Mouse (Mus musculus): ENCODE measurements around the gene Crybb1. TPM values are rescaled to one million over a fixed set of nuclear protein-coding genes. Genes with fewer than 3 reads are reported as not detected.

The Crybb1 gene
- polyA plus RNA-seq, 1 experiment from 2014 or later, result 7.7 TPM

DNA sequence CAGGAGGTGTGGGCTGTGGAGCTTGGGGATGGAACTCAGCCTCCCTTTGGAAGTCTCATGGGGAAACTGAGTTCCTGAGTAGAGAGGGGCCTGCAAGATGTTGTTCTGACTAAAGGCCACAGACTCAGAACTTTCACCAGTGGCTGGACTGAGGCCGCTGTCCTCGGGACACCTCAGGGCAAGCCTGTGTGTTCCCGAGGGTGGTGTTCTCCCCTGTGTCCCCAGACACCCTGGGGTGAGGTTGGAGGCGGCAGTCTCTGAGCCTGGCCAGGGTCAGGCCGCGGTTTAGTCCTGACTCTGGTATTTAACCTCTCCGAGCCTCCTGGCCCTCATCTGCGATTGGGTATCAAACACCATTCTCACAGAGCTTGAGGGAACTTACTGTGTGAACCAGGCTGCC is 39.9 kb downstream of the Crybb1 start:
- no peak overlapping the region for H3K4me2 ChIP-seq (replicated peaks)
- H3K9ac ChIP-seq, result no peak overlapping the region
- H3K9me3 ChIP-seq (replicated peaks), result no peaks in the 10 kb centered on the region
- no peak for ATAC-seq (ENCODE audit: insufficient number of reproducible peaks, low FRiP score, low TSS enrichment, low read depth)
- no peaks in the 10 kb centered on the region for H3K36me3 ChIP-seq
- no peaks in the 10 kb centered on the region for H3K27me3 ChIP-seq
- H3K27ac ChIP-seq (replicated peaks), result no peak overlapping the region
- H3K4me1 ChIP-seq, result peaks cover 29% of the 10 kb centered on the region
- H3K4me3 ChIP-seq (replicated peaks), result no peak overlapping the region
- WGBS, result 62% methylated on average over 8 of the region's 8 CpGs

DNA sequence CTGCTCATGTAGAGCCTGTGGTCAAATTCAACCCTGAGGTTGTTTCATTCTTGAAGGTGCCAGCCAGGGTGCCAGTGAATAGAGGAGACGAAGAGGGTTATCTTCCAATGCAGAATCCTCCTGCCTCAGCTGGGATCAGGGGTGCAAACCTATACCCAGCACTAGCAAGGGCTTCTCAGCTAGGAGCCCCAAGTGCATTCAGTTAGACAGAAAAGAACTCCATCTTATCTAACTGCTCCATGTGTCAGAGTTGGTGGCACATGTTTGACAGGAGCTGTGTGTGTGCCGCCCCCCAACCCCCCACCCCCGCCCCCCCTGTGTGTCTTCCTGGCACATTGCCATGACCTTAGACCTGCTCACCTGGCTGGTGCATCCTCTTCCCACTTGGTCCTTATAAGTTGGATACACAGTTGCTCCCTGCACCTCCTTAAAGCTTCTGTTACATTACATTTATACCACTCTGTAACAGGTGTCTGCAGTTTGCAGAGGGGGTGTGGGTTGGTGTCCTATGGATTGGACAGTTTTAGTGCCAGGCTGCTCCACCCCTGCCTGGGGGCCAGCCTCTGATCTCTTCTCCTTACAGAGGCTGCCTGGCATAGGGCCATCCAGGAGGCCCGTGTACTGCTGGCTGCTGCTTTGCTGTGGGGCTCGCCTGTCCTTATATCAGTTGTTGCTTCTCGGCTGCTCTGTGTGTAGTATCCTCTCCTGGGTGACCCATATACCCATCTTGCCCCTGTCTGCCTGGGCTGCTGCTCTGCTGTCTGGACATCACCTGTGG is 41.0 kb downstream of the Crybb1 start:
- Histone ChIP-seq H3K27ac (replicated peaks) (no peak overlapping the region), H3K4me2 (replicated peaks) (no peak overlapping the region), H3K27me3 (no peaks in the 10 kb centered on the region), H3K36me3 (no peaks in the 10 kb centered on the region), H3K4me1 (peaks cover 26% of the 10 kb centered on the region), H3K9ac (no peak overlapping the region), H3K4me3 (replicated peaks) (no peak overlapping the region), H3K9me3 (replicated peaks) (no peaks in the 10 kb centered on the region)
- ATAC-seq (ENCODE audit: insufficient number of reproducible peaks, low FRiP score, low TSS enrichment, low read depth), result no peak
- WGBS, result 70% methylated on average over 6 of the region's 6 CpGs

DNA sequence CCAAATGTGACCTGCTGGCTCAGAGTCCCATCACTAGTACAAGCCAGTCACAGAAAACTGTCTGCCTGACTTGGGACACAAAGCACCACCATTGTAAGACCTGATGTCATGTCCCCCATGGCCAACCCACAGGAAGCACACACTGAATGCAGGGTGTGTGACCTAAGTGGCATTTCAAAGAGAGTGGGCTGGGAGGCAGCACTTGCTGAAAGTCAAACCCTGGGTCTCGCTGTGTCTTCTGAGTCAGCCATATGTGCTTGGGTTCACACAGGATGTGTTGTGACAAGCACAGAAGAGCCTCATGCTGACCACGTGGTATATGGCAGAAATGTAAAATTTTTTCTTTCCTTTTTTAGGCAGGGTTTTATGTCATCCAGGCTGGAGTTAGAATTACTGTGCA is 41.6 kb downstream of the Crybb1 start:
- H3K27me3 ChIP-seq, result no peaks in the 10 kb centered on the region
- H3K27ac ChIP-seq (replicated peaks), result peak overlapping the region; percentile 34; the same call in 1 of the 2 replicates
- no peak for ATAC-seq (ENCODE audit: insufficient number of reproducible peaks, low FRiP score, low TSS enrichment, low read depth)
- peaks cover 21% of the 10 kb centered on the region for H3K4me1 ChIP-seq
- H3K4me2 ChIP-seq (replicated peaks), result no peak overlapping the region
- H3K4me3 ChIP-seq (replicated peaks), result no peak overlapping the region
- H3K9ac ChIP-seq, result no peak overlapping the region
- H3K36me3 ChIP-seq, result no peaks in the 10 kb centered on the region
- WGBS, result 52% methylated on average over 2 of the region's 2 CpGs
- H3K9me3 ChIP-seq (replicated peaks), result no peaks in the 10 kb centered on the region

DNA sequence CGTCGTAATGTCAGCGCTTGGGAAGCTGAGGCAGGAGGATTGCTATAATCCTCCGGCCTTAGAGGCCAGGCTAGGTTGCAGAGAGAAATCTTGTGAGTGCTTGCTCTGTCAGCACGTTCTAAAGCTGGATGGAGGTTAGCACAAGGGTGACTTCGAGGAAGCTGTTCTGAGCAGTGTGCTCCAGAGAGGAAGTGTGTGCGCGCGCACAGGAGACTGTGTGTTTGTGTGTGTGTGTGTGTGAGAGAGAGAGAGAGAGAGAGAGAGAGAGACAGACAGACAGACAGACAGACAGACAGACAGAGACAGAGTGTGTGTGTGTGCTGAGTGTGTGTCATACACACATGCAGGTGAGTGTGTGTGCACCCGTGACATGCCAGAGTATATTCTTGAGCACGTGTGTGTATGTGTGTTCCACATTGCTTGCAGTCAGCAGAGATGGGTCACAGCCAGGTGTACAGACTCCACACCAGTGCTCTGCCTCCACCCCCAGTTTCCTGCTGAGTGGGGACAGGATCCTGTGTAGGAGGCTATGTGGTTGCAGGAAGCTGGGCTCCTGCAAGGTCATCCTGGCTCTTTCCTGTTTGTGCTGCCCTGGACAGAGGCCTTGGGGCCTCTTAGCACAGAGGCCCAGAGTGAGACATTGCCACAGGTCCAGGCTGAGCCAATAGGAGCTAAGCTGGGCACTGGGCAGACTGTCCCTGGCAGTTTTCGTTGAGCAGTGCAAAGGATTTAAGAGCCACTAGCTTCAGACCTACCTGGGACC is 42.8 kb downstream of the Crybb1 start:
- Histone ChIP-seq H3K27me3 (no peaks in the 10 kb centered on the region), H3K4me2 (replicated peaks) (no peak overlapping the region), H3K9ac (no peak overlapping the region), H3K9me3 (replicated peaks) (no peaks in the 10 kb centered on the region), H3K27ac (replicated peaks) (no peak overlapping the region; the same call in 1 of the 2 replicates), H3K36me3 (no peaks in the 10 kb centered on the region), H3K4me3 (replicated peaks) (no peak overlapping the region), H3K4me1 (peaks cover 19% of the 10 kb centered on the region)
- ATAC-seq (ENCODE audit: insufficient number of reproducible peaks, low FRiP score, low TSS enrichment, low read depth), result peak; percentile 50; the same call in 1 of the 2 replicates
- 84% methylated on average over 12 of the region's 12 CpGs for WGBS

DNA sequence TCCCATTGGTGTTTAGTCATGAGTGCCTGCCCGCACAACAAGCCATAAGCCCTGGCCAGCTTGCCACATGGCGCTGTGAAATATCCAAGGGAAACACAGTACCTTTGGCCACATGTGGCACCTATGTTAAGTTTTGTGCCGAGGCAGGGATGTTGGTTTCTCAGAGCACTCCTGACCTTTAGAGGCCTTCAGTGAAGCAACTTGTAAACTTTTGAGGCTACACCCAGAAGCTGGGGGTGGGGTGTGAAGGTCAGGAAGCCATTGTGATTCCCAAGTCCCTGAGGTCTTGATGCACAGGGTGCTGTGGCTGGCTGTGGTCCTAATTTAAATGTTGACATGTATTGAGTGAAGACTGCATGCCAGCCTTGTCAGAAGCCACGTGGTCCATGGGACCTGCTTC is 43.8 kb downstream of the Crybb1 start:
- Histone ChIP-seq H3K4me2 (replicated peaks) (no peak overlapping the region), H3K27ac (replicated peaks) (no peak overlapping the region; the same call in 1 of the 2 replicates), H3K4me3 (replicated peaks) (no peak overlapping the region), H3K27me3 (no peaks in the 10 kb centered on the region), H3K36me3 (0 out of 2 replicates have a peak, but pooled peaks cover 5% of the 10 kb centered on the region), H3K9ac (no peak overlapping the region), H3K9me3 (replicated peaks) (no peaks in the 10 kb centered on the region), H3K4me1 (peaks cover 17% of the 10 kb centered on the region)
- ATAC-seq (ENCODE audit: insufficient number of reproducible peaks, low FRiP score, low TSS enrichment, low read depth), result no peak
- WGBS, result 84% methylated on average over 4 of the region's 4 CpGs

DNA sequence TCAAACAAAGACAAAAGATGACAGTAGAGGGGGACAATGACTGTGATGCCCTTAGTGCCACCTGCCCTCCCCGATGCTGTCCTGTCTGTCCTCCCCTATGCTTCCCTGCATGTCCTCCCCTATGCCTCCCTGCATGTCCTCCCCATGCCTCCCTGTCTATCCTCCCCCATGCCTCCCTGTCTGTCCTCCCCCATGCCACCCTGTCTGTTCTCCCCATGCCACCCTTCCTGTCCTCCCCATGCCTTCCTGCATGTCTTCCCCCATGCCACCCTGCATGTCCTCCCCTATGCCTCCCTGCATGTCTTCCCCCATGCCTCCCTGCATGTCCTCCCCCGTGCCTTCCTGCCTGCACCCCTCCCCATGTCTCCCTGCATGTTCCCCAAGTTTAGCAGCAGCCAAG is 44.5 kb downstream of the Crybb1 start:
- ATAC-seq (ENCODE audit: insufficient number of reproducible peaks, low FRiP score, low TSS enrichment, low read depth), result no peak
- H3K4me3 ChIP-seq (replicated peaks), result no peak overlapping the region
- H3K36me3 ChIP-seq, result 0 out of 2 replicates have a peak, but pooled peaks cover 9% of the 10 kb centered on the region
- H3K4me2 ChIP-seq (replicated peaks), result no peak overlapping the region
- H3K27ac ChIP-seq (replicated peaks), result no peak overlapping the region
- no peaks in the 10 kb centered on the region for H3K27me3 ChIP-seq
- 84% methylated on average over 2 of the region's 2 CpGs for WGBS
- no peak overlapping the region for H3K9ac ChIP-seq
- H3K9me3 ChIP-seq (replicated peaks), result no peaks in the 10 kb centered on the region
- peaks cover 10% of the 10 kb centered on the region; the same call in 1 of the 2 replicates for H3K4me1 ChIP-seq

DNA sequence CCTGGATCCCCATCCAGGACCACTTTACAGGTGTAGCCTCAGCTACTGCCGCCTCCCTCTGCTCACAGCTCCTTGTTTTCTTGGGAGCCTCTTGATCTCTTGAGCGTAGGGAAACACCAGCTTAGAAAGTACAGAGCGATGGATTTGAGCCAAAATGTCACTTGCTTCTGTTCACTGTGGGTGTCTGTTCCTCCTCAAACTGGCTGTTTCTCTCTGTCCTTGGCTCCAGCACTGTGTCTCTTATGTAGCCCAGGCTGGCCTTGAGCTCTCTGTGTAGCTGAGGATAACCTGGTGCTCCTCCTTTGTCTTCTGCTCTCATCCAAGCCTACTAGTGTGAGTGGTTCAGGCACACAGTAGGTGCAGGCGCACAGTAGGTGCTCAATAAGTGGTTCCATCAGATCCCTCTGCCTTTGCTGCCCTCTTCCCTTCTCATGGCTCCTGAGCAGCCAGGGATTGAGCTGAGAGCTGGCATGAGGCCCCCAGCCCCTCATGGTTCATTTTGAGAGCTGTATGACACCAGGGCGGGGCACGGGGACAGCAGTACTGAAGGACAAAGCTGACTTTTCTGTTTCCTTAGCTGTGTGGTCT is 45.2 kb downstream of the Crybb1 start:
- Histone ChIP-seq H3K4me1 (peaks cover 3% of the 10 kb centered on the region; the same call in 1 of the 2 replicates), H3K36me3 (peaks cover 9% of the 10 kb centered on the region; the same call in 1 of the 2 replicates), H3K4me3 (replicated peaks) (no peak overlapping the region), H3K27ac (replicated peaks) (no peak overlapping the region), H3K9me3 (replicated peaks) (no peaks in the 10 kb centered on the region), H3K9ac (no peak overlapping the region), H3K4me2 (replicated peaks) (no peak overlapping the region), H3K27me3 (no peaks in the 10 kb centered on the region)
- no peak for ATAC-seq (ENCODE audit: insufficient number of reproducible peaks, low FRiP score, low TSS enrichment, low read depth)
- 87% methylated on average over 6 of the region's 6 CpGs for WGBS

DNA sequence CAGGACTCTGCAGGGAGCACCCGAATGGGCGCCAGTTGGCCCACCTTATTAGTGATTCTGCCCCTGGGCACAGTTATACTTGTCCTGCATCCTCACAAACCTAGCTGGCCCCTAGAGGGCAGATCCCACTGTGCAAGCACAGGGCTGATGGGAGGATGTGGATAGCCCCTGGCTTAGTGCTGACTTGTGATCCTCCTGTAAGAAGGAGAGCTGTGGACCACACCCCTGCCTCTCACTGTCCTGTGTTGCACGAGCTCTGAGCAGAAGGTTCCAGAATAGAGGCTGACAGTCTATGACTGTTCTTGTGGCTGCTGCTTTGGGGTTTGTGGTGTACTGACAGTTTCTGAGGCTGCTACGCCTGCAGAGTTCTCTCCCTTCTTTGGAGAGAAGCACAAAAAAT is 46.1 kb downstream of the Crybb1 start:
- no peak overlapping the region for H3K9ac ChIP-seq
- no peak overlapping the region for H3K4me2 ChIP-seq (replicated peaks)
- no peaks in the 10 kb centered on the region for H3K9me3 ChIP-seq (replicated peaks)
- no peak overlapping the region for H3K27ac ChIP-seq (replicated peaks)
- H3K4me1 ChIP-seq, result 0 out of 2 replicates have a peak, but pooled peaks cover 3% of the 10 kb centered on the region
- ATAC-seq (ENCODE audit: insufficient number of reproducible peaks, low FRiP score, low TSS enrichment, low read depth), result no peak
- no peak overlapping the region for H3K4me3 ChIP-seq (replicated peaks)
- peaks cover 9% of the 10 kb centered on the region; the same call in 1 of the 2 replicates for H3K36me3 ChIP-seq
- WGBS, result 72% methylated on average over 4 of the region's 4 CpGs
- H3K27me3 ChIP-seq, result no peaks in the 10 kb centered on the region

DNA sequence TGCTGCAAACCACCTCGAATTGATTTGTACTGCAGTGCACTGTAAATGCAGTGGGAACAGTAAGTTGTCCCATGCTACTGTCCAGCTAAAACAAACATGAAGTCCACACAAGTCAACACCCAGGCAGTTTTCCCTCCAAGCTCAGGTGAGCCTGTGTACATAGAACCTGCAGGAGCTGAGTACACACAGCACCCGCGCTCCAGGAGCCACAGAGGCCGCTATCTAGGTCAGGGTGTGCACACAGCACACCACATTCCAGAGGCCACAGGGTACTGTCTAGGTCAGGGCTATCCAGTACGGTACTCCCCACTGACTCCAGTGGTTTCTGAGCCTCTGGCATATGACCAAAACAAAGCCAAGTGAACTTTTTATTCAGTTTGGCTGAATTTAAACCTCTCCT is 46.7 kb downstream of the Crybb1 start:
- Histone ChIP-seq H3K27ac (replicated peaks) (no peak overlapping the region), H3K4me1 (0 out of 2 replicates have a peak, but pooled peaks cover 3% of the 10 kb centered on the region), H3K36me3 (peaks cover 12% of the 10 kb centered on the region), H3K4me2 (replicated peaks) (no peak overlapping the region), H3K9me3 (replicated peaks) (no peaks in the 10 kb centered on the region), H3K9ac (no peak overlapping the region), H3K4me3 (replicated peaks) (no peak overlapping the region), H3K27me3 (no peaks in the 10 kb centered on the region)
- 92% methylated on average over 5 of the region's 5 CpGs for WGBS
- no peak for ATAC-seq (ENCODE audit: insufficient number of reproducible peaks, low FRiP score, low TSS enrichment, low read depth)

DNA sequence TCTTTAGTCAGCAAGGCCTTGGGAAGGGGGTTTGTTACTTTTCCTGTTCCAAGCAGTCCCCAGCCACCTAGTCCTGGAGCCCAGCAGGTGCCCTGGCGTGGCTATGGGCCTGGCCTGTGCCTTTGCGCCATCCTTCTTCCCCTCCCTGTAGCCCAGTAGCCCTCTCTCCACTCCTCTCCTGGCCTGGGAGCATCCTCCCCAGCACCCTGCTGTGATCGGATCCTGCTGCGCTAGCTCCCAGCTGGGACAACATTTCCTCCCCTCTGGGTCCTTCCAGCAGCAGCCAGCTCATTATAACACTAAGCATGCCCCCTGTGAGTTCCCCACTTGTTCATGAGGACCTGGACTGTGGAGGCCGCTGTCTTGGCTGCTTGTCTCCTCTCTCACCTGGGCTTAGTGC is 50.2 kb downstream of the Crybb1 start:
- ATAC-seq (ENCODE audit: insufficient number of reproducible peaks, low FRiP score, low TSS enrichment, low read depth), result no peak
- 62% methylated on average over 5 of the region's 5 CpGs for WGBS
- Histone ChIP-seq H3K27ac (replicated peaks) (no peak overlapping the region), H3K27me3 (no peaks in the 10 kb centered on the region), H3K9me3 (replicated peaks) (no peaks in the 10 kb centered on the region), H3K36me3 (peaks cover 45% of the 10 kb centered on the region), H3K4me1 (0 out of 2 replicates have a peak, but pooled peaks cover 3% of the 10 kb centered on the region), H3K9ac (no peak overlapping the region), H3K4me2 (replicated peaks) (no peak overlapping the region), H3K4me3 (replicated peaks) (no peak overlapping the region)

DNA sequence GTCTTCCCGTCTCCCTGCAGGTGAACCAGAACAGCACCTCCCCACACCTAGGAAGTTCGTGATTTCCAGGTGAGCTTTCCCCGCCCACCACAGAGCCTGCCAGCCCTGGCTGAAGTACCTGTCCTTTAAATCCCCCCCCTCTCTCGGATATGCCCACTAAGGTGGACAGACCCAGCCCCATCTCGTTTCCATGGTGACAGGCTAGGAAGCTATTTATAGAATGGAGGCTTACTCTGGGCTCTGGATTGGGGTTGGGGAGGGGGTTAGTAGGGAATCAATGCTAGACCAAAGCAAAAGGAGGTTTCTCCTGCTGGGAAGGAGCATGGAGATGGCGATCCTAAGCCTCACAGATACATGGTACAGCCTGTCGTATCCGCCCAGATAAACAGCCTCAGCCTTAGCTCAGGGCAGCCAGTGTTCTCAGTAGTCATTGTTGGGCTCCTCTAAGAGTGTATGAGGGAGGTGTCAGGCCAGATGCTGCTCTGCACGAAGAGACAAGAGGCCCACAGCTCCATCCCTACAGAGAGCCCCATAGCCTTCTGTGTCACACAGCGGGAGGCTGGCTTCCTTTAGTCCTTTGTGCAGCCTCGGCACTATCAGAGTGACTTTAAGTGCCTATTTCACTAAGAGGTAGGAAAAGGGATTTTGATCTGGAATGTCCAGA is 57.7 kb downstream of the Crybb1 start:
- no peaks in the 10 kb centered on the region for H3K27me3 ChIP-seq
- H3K4me1 ChIP-seq, result no peaks in the 10 kb centered on the region
- H3K9me3 ChIP-seq (replicated peaks), result no peaks in the 10 kb centered on the region
- no peak overlapping the region for H3K4me2 ChIP-seq (replicated peaks)
- WGBS, result 80% methylated on average over 11 of the region's 11 CpGs
- peaks cover 65% of the 10 kb centered on the region for H3K36me3 ChIP-seq
- H3K4me3 ChIP-seq (replicated peaks), result no peak overlapping the region
- no peak for ATAC-seq (ENCODE audit: insufficient number of reproducible peaks, low FRiP score, low TSS enrichment, low read depth)
- no peak overlapping the region for H3K27ac ChIP-seq (replicated peaks)
- no peak overlapping the region for H3K9ac ChIP-seq
